Mouse (Mus musculus) hindbrain, embryonic 10.5 days (tissue): ENCODE results near the gene Psmb5. TPM values are rescaled to one million over a fixed set of nuclear protein-coding genes. Genes with fewer than 3 reads are reported as not detected.

Source experiments
- DNase-seq: peaks from one replicate; pipeline ENCODE4 v3.0.0-alpha.2; 2017; ENCODE audit warnings: low spot score
- H3K27ac ChIP-seq: fragments of 300-500 bp; sonication (generic); 2 replicates; pipeline ENCODE4 v1.5.1; 2016; ENCODE audit warnings: mild to moderate bottlenecking, moderate library complexity
- H3K27me3 ChIP-seq: fragments of 300-500 bp; sonication (generic); 2 replicates; pipeline ENCODE4 v1.6.1; 2016; ENCODE audit warnings: mild to moderate bottlenecking; ENCODE audit not compliant: poor library complexity, insufficient read depth, severe bottlenecking
- H3K36me3 ChIP-seq: fragments of 300-500 bp; sonication (generic); 2 replicates; pipeline ENCODE4 v1.6.1; 2016; ENCODE audit warnings: mild to moderate bottlenecking, moderate library complexity
- H3K4me1 ChIP-seq: fragments of 300-500 bp; sonication (generic); replicated peaks from 2 replicates; pipeline ENCODE4 v1.6.1; 2016; ENCODE audit warnings: mild to moderate bottlenecking
- H3K4me3 ChIP-seq: fragments of 300-500 bp; sonication (generic); 2 replicates; pipeline ENCODE4 v1.5.1; 2016; ENCODE audit warnings: mild to moderate bottlenecking, moderate library complexity
- H3K9me3 ChIP-seq: fragments of 300-500 bp; sonication (generic); 2 replicates; pipeline ENCODE4 v1.6.1; 2016; ENCODE audit warnings: mild to moderate bottlenecking, moderate library complexity
- WGBS: fragments of 180-500 bp; shearing (Covaris S2); methylation state at CpG from one replicate; pipeline ENCODE4 v1.1.7; 2016; 5-methylcytosine and 5-hydroxymethylcytosine counted together
- polyA plus RNA-seq: library from polyadenylated mRNA; unstranded; fragments of >200 nt; fragmentation: Nextera tagmentation; extraction: Ambion mirVana; gene quantifications from 2 replicates; pipeline ENCODE4 v1.2.1, GENCODE M21; 2016

Gene Psmb5
- polyA plus RNA-seq, 1 experiment from 2014 or later = 517 TPM

- H3K9me3 ChIP-seq = no peaks in the 10 kb centered on the region
- 83% methylated on average over 25 of the region's 25 CpGs for WGBS
- H3K27me3 ChIP-seq = no peaks in the 10 kb centered on the region
- no peak overlapping the region for H3K27ac ChIP-seq
- peaks cover 78% of the 10 kb centered on the region for H3K36me3 ChIP-seq
- no peak for DNase-seq
- H3K4me1 ChIP-seq = peaks cover 31% of the 10 kb centered on the region
- peak overlapping the region; percentile 87; the same call in 1 of the 2 replicates for H3K4me3 ChIP-seq
Measured at GRCm38 (mm10) chr14:54642224-54642944, 24.6 kb upstream of the Psmb5 start.

GRCm38 (mm10) chr14:54641305-54641969, 23.6 kb upstream of the Psmb5 start, which contains the start of gene Cdh24:
Gene Cdh24 (minus strand): TSS chr14:54641364.
- H3K36me3 ChIP-seq = peaks cover 78% of the 10 kb centered on the region
- H3K9me3 ChIP-seq = no peaks in the 10 kb centered on the region
- under 1% methylated on average over 52 of the region's 52 CpGs for WGBS
- H3K27ac ChIP-seq = peak within 1 kb of the TSS; percentile 96
- H3K27me3 ChIP-seq = no peaks in the 10 kb centered on the region
- DNase-seq = peak; percentile 92
- peaks cover 31% of the 10 kb centered on the region for H3K4me1 ChIP-seq
- peak within 1 kb of the TSS; percentile 87 for H3K4me3 ChIP-seq

GRCm38 (mm10) chr14:54640946-54641304, 23.1 kb upstream of the Psmb5 start, which contains the start of gene Gm17606:
Gene Gm17606 (plus strand): TSS chr14:54640952.
- no peaks in the 10 kb centered on the region for H3K9me3 ChIP-seq
- no peaks in the 10 kb centered on the region for H3K27me3 ChIP-seq
- H3K27ac ChIP-seq = peak within 1 kb of the TSS; percentile 96
- peaks cover 31% of the 10 kb centered on the region for H3K4me1 ChIP-seq
- peak within 1 kb of the TSS; percentile 87 for H3K4me3 ChIP-seq
- H3K36me3 ChIP-seq = peaks cover 78% of the 10 kb centered on the region
- no peak for DNase-seq
- WGBS = under 1% methylated on average over 28 of the region's 28 CpGs

- peak overlapping the region; percentile 96 for H3K27ac ChIP-seq
- WGBS = 19% methylated on average over 4 of the region's 4 CpGs
- no peaks in the 10 kb centered on the region for H3K27me3 ChIP-seq
- H3K9me3 ChIP-seq = no peaks in the 10 kb centered on the region
- peaks cover 31% of the 10 kb centered on the region for H3K4me1 ChIP-seq
- DNase-seq = no peak
- peaks cover 78% of the 10 kb centered on the region for H3K36me3 ChIP-seq
- peak overlapping the region; percentile 87 for H3K4me3 ChIP-seq
Measured at GRCm38 (mm10) chr14:54640121-54640520, 22.3 kb upstream of the Psmb5 start.

GRCm38 (mm10) chr14:54638210-54638609, 20.4 kb upstream of the Psmb5 start:
- Histone ChIP-seq H3K4me1 (peaks cover 31% of the 10 kb centered on the region), H3K9me3 (no peaks in the 10 kb centered on the region), H3K27me3 (no peaks in the 10 kb centered on the region), H3K27ac (no peak overlapping the region), H3K4me3 (no peak overlapping the region), H3K36me3 (peaks cover 78% of the 10 kb centered on the region)
- WGBS = 87% methylated on average over 5 of the region's 5 CpGs
- no peak for DNase-seq

- Histone ChIP-seq H3K36me3 (peaks cover 78% of the 10 kb centered on the region), H3K4me3 (no peak overlapping the region), H3K4me1 (peaks cover 28% of the 10 kb centered on the region), H3K27ac (no peak overlapping the region), H3K27me3 (no peaks in the 10 kb centered on the region), H3K9me3 (no peaks in the 10 kb centered on the region)
- peak; percentile 69 for DNase-seq
- WGBS = 55% methylated on average over 8 of the region's 8 CpGs
Measured at GRCm38 (mm10) chr14:54636954-54637353, 19.1 kb upstream of the Psmb5 start.

- H3K36me3 ChIP-seq = peaks cover 96% of the 10 kb centered on the region
- DNase-seq = no peak
Measured at GRCm38 (mm10) chr14:54634182-54634581, 16.4 kb upstream of the Psmb5 start.

GRCm38 (mm10) chr14:54632252-54632651, 14.4 kb upstream of the Psmb5 start:
- 91% methylated on average over 37 of the region's 37 CpGs for WGBS
- H3K27ac ChIP-seq = 0 out of 2 replicates have a peak overlapping the region, but pooled peaks have one; percentile 35
- no peaks in the 10 kb centered on the region for H3K27me3 ChIP-seq
- no peaks in the 10 kb centered on the region for H3K4me1 ChIP-seq
- peaks cover 81% of the 10 kb centered on the region for H3K36me3 ChIP-seq
- H3K9me3 ChIP-seq = no peaks in the 10 kb centered on the region
- H3K4me3 ChIP-seq = no peak overlapping the region
- DNase-seq = no peak

More at GRCm38 (mm10) chr14:54634182-54634581, 16.4 kb upstream of the Psmb5 start:
- Histone ChIP-seq H3K4me3 (no peak overlapping the region), H3K4me1 (peaks cover 1% of the 10 kb centered on the region), H3K9me3 (no peaks in the 10 kb centered on the region), H3K27ac (no peak overlapping the region), H3K27me3 (no peaks in the 10 kb centered on the region)
- WGBS = 80% methylated on average over 4 of the region's 4 CpGs

- H3K36me3 ChIP-seq = peaks cover 71% of the 10 kb centered on the region
- no peak overlapping the region for H3K27ac ChIP-seq
- no peaks in the 10 kb centered on the region for H3K9me3 ChIP-seq
- no peaks in the 10 kb centered on the region for H3K27me3 ChIP-seq
- 73% methylated on average over 4 of the region's 4 CpGs for whole genome bisulfite sequencing
- DNase-seq = no peak
- no peak overlapping the region for H3K4me3 ChIP-seq
- H3K4me1 ChIP-seq = no peaks in the 10 kb centered on the region
Measured at GRCm38 (mm10) chr14:54631240-54631599, 13.4 kb upstream of the Psmb5 start.

- Histone ChIP-seq H3K27me3 (no peaks in the 10 kb centered on the region), H3K4me1 (peaks cover 1% of the 10 kb centered on the region; the same call in 1 of the 2 replicates), H3K4me3 (no peak overlapping the region), H3K27ac (no peak overlapping the region), H3K36me3 (peaks cover 66% of the 10 kb centered on the region), H3K9me3 (no peaks in the 10 kb centered on the region)
- WGBS = 79% methylated on average over 11 of the region's 11 CpGs
- no peak for DNase-seq
Measured at GRCm38 (mm10) chr14:54630583-54631239, 12.9 kb upstream of the Psmb5 start.

- Histone ChIP-seq H3K4me1 (peaks cover 10% of the 10 kb centered on the region), H3K27ac (no peak overlapping the region), H3K4me3 (no peak overlapping the region), H3K36me3 (peaks cover 57% of the 10 kb centered on the region), H3K27me3 (no peaks in the 10 kb centered on the region), H3K9me3 (no peaks in the 10 kb centered on the region)
- 88% methylated on average over 2 of the region's 2 CpGs for WGBS
- no peak for DNase-seq
Measured at GRCm38 (mm10) chr14:54629797-54630196, 12.0 kb upstream of the Psmb5 start.

GRCm38 (mm10) chr14:54628103-54628502, 10.3 kb upstream of the Psmb5 start:
- 73% methylated on average over 5 of the region's 5 CpGs for WGBS
- Histone ChIP-seq H3K27ac (no peak overlapping the region), H3K9me3 (no peaks in the 10 kb centered on the region), H3K27me3 (no peaks in the 10 kb centered on the region), H3K4me3 (no peak overlapping the region), H3K36me3 (peaks cover 40% of the 10 kb centered on the region), H3K4me1 (peaks cover 17% of the 10 kb centered on the region)
- no peak for DNase-seq

- no peak overlapping the region for H3K4me3 ChIP-seq
- WGBS = 66% methylated on average over 10 of the region's 10 CpGs
- peaks cover 17% of the 10 kb centered on the region for H3K4me1 ChIP-seq
- no peak for DNase-seq
- H3K27me3 ChIP-seq = no peaks in the 10 kb centered on the region
- peak overlapping the region; percentile 62 for H3K27ac ChIP-seq
- H3K9me3 ChIP-seq = no peaks in the 10 kb centered on the region
- H3K36me3 ChIP-seq = peaks cover 8% of the 10 kb centered on the region; the same call in 1 of the 2 replicates
Measured at GRCm38 (mm10) chr14:54624976-54625375, 7.2 kb upstream of the Psmb5 start.
